Mouse (Mus musculus) MEL (cell line): ENCODE data around the gene Deaf1.

Experiments used
- CTCF ChIP-seq, 3 experiments: IDR thresholded peaks in 2 of 3; conservative IDR thresholded peaks in 1 of 3; 2 replicates each; pipeline ENCODE4 v1.5.1; 2011 to 2012; ENCODE audit warnings: low read length in 3 of 3, low read depth in 2 of 3, mild to moderate bottlenecking in 2 of 3, improper control_type of control experiment in 1 of 3, inconsistent platforms in 1 of 3, mixed read lengths in 1 of 3, moderate library complexity in 1 of 3; ENCODE audit not compliant: control insufficient read depth in 1 of 3, insufficient read depth in 1 of 3, poor library complexity in 1 of 3, severe bottlenecking in 1 of 3
- KAT2A ChIP-seq: conservative IDR thresholded peaks from 2 replicates; pipeline ENCODE4 v1.6.1; 2012; ENCODE audit warnings: low read depth, low read length, improper control_type of control experiment, inconsistent platforms
- RCOR1 ChIP-seq: IDR thresholded peaks from 2 replicates; pipeline ENCODE4 v1.6.1; 2012; ENCODE audit warnings: low read depth, mild to moderate bottlenecking, inconsistent platforms, low read length, improper control_type of control experiment
- SIN3A ChIP-seq: IDR thresholded peaks from 2 replicates; pipeline ENCODE4 v1.6.1; 2012; ENCODE audit warnings: low read length, improper control_type of control experiment, inconsistent platforms
- USF1 ChIP-seq: IDR thresholded peaks from 2 replicates; pipeline ENCODE4 v1.6.1; 2014; ENCODE audit warnings: low read depth, mild to moderate bottlenecking, inconsistent platforms, low read length, improper control_type of control experiment, moderate library complexity
- ZC3H11A ChIP-seq: IDR thresholded peaks from 2 replicates; pipeline ENCODE4 v1.6.1; 2012; ENCODE audit warnings: low read depth, mild to moderate bottlenecking, inconsistent platforms, low read length, improper control_type of control experiment

GRCm38 (mm10) chr7:141264041-141264700, 63.3 kb downstream of the Deaf1 start:
- TF ChIP-seq KAT2A (no peak), CTCF (IDR thresholded peaks at IDR 0.05 in 2 of 3, conservative IDR thresholded peaks at IDR 0.05 in 1 of 3; ENCODE audit: control insufficient read depth in 1 of 3, insufficient read depth in 1 of 3, low read depth in 2 of 3, low read length in 3 of 3, poor library complexity in 1 of 3, severe bottlenecking in 1 of 3) (no peak), SIN3A (no peak), USF1 (no peak), RCOR1 (no peak), ZC3H11A (no peak)
